Mouse (Mus musculus) testis, postnatal 10 days (tissue): Measurements from ENCODE around the gene Akp3.

ENCODE experiments used
- DNase-seq: peaks from one replicate; pipeline ENCODE4 v3.0.0; 2021; ENCODE audit warnings: low spot score

The Akp3 gene

DNA sequence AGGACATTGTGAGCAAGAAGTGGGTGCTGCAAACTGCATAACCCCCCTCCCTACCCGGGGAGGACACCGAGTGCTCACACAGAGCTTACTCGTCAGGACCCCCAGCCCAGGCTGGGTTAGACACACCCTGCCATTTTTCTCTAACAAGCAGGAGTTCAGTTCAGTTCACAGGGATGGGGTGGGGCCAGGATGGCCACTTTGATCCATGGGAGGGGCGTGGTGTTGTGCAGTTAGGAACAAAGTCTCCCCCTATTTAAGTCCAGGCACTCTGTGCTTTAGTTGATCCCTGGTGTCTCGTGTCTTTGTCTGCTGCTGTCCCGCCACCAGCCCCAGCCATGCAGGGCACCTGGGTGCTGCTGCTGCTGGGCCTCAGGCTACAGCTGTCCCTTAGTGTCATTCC is at the start of gene Akp3:
TSS of gene Akp3 (plus strand) at position 301 of the 400 bp plus-strand sequence.
- DNase-seq = no peak

DNA sequence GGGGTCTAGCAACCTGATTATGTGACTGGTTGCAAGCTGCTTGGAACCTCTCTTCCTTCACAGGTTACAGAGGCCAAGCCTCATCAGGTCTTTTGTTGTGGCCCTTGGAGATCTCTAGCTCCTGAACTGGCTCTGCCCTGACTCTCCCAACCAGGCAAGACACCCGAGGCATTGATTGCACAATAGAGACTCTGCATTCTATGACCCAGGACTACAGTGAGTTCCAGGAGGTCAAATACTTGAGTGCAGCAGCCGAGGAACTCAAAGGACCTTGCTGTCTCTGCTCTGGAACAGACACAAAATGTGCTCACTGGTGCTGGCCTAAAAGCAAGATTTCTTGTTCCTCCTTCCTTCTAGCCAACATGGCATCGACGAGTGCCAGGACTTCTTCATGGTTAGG is 38.6 kb upstream of the Akp3 start:
- DNase-seq = no peak

DNA sequence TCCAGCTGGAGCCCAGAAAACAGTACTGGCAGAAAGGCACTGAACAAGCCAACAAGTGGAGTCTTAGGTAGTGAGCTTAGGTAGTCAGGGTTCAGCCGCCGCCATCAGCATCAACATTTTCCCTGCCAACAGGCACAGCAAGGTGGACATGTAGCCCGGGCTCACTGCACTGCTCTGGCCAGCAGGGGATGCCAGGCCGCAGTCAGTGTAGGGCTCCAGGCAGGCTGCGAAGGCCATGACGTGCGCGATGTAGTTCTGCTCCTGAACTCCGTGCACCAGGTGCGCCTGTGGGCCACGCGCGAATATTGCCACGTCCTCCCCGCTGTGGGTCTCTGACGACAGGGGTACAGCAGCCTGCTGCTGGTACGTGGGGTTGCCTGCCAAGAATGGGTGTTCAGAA is 37.8 kb upstream of the Akp3 start:
- no peak for DNase-seq

DNA sequence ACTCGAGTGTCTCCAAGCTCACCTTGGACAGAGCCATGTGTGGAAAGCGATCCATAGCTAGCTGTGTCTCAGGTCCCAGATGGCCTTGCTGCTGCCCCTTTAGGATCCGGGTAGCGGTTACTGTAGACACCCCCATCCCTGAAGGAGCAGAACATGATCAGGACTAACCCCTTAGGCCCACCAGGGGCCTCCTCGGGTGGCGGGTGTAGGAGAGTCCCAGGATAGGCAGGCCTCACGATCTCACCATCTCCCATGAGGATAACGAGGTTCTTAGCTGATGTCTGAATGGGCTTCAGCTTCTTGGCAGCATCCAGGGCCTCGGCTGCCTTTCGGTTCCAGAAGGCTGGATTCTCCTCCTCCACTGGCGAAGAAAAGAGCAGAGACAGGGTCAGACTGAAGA is 35.5 kb upstream of the Akp3 start:
- no peak for DNase-seq

DNA sequence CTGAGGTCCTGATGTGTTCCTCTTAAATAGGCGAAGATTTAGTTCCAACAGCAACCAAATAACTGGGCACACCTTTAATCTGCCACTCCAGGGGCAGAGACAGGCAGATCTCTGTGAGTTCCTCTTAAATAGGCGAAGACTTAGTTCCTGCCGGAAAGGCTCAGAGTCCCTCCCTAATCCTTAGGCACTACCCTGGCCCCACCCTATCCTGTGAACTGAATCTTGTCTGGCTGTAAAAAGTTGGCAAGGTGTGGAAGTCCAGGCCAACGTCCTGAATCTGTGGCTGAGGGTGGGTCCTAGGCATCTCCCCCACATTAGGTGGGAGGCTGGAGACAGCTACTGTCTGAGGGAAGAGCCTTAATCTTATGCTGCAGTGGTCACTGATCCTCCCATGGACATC is 34.9 kb upstream of the Akp3 start, which contains the start of gene Alppl2:
TSS of gene Alppl2 (minus strand) at position 101 of the 400 bp plus-strand sequence.
- DNase-seq = no peak

DNA sequence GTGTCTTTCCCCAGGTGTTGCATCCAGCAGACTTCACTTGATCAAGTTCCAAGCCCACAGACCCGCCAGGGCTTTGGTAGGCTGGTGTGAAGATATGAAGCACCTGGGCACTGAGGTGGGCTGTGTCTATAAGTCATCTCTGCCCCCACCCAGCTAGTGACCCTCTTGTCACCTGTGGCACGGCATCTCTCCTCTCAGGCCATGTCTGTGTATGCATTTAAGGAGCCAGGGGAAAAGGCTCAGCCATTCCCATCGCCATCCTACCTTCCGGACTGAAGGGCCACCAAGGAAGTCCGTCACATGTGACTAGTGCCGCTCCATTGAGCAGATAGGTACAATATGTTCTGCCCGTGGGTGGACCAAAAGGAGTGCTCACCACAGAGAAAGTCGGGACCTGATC is 29.1 kb upstream of the Akp3 start:
- no peak for DNase-seq

DNA sequence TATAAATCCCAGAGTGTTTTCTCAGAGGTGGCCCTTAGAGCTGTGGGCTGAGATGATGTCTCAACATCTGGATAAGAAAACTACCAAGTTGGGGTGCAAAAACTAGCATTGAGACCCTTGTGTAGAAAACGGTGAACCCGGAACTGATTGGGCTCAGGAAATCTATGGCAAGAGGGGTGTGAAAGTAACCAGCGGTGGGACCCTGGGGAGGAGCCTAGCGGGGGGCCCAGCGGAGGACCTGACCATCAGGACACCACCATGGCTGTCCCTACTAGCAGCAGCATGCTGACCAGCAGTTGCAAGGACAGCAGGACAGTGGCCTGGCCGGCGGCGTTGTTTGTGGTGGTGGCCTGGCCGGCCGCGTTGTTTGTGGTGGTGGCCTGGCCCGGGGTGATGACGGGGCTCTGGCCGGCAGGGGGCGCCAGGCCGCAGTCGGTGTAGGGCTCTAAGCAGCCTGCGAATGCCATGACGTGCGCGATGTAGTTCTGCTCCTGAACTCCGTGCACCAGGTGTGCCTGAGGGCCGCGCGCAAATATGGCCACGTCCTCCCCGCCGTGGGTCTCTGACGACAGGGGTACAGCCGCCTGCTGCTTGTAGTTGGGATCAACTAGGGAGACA is 26.3 kb upstream of the Akp3 start:
- peak; percentile 87 for DNase-seq

DNA sequence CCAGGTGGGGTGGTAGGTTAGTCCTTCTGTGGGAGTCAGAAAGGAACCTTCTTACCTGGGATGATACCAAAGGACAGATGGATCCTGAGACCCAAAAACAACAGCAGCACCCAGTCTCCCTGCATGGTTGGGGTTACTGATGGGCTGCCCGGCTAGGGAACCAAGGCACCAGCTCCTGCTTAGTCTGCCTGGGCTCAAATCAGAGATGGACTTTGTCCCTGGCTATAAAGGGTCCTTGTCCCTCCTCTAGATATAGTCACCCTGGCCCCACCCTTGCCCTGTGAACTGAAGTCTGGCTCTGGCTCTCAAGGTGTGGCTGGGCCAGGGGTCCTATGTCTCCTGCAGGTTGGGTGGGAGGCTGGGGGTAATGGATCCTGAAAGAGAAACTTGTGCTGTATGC is 23.4 kb upstream of the Akp3 start, which contains the start of gene Alpi:
TSS of gene Alpi (minus strand) at position 196 of the 400 bp plus-strand sequence.
- no peak for DNase-seq

DNA sequence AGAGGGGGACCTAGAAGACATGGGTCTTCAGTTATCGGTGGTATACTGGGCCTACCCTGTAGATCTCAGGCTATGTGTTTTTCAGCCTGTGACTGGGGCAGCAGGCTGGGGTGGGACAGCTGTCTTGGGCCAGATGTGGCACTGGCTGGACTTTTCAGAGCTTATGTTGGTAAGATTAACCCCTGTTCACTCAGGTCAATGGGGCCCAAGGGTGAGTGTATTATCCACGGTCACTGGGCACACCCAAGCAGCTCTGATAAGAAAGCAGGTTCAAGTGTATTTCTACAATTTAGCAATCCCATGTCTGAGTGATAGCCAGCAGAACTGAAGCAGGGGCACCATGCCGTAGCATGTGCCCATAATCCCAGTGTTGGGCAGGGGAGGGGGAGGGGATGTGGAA is 22.7 kb upstream of the Akp3 start:
- no peak for DNase-seq

DNA sequence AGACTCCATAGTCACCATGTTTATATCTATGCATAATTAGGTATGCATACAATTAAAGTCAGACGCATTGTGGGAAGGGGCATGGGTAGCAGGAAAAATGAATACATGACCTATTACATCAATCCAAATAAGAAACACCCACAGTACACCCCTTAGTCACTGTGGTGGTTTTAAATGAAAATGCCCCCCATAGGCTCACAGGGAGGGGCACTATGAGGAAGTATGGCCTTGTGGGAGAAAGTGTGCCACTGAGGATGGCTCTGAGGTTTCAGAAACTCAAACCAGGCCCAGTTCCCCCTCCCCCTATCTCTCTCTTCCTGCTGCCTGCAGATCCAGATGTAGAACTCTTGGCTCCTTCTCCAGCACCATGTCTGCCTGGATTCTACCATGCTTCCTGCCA is 20.8 kb upstream of the Akp3 start:
- no peak for DNase-seq

DNA sequence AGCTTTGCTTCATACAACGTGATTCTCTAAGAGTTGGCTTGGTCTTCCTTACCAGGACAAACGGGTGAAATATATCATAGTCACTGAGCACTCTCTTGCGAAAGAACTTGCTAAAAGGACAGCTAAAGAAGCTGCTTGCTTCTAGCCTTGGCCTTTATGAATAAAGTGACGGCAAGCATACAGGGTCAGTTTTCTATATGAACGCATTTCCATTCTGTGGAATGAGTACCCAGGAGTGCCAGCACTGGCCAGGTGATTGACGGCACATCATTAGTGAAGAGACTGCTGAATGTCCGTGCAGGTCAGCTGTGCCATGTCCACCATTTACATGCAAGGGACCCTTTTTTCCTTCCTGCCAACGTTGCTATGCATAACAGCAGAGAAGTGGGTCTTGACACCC is 18.2 kb upstream of the Akp3 start:
- DNase-seq = no peak

DNA sequence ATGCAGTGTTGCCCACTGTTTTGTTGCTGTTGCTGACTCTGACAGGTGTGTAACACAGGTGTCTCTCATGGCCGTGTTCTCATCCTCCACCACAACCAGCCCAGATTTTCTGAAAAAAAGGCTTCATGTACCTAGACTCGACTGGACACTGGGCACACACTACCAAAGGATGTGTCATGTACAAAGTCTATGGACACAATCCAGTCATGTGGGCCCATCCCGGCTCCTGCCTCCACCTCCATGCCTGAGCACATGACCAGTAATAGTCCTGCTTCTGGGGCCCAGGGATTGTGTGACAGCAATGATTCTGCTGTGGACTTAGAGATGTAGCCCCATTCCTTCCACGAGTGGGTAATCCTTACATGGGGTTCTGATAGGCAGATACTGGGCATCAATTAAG is 16.2 kb upstream of the Akp3 start:
- no peak for DNase-seq

DNA sequence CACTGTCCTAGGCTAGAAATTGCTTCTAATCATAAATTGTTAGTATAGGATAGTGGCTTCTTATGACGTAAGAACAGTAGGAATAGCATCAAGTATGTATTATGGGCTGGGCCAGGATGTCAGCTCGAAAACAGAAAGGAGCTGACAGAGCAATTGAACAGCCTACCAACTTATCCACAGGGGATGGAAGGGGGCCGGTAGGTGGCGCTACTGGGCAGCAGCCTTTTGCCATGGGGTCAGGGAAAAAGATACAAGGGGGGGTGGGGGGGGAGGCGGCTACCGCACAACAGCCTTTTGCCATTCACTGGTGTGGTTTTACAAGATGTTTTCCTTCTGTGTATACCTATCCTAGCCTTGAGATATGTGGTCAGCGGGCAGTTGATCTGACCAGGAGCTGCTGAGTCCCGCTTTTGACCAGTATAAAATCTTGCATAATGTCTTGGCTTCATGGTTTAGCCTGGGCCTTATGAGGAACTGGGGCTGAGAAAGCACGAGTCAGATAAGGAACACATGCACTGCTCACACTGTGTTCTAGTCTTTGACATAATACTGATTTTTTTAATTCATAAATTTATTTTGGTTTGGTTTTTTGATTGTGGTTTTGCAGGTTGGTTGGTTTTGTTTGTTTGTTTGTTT is 12.9 kb upstream of the Akp3 start:
- peak; percentile 81 for DNase-seq

DNA sequence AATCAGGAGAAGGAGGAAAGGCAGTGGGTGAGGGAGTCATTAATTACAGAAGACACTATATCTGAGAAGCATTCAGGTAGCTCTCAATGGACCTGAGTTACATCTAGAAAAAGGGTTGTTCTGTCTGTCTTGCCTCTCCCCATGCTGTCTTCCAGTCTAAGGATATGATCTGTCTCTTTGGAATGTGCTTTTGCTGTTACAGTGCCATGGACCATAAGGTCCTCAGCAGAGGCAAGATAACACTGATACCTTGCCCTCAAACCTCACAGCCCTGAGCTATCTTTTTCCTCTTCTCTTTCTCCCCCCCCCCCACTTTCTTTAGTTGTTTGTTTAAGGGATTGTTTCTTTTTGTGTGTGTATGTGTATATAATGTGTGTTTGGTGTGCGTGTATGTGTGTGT is 10.0 kb upstream of the Akp3 start:
- DNase-seq = no peak

DNA sequence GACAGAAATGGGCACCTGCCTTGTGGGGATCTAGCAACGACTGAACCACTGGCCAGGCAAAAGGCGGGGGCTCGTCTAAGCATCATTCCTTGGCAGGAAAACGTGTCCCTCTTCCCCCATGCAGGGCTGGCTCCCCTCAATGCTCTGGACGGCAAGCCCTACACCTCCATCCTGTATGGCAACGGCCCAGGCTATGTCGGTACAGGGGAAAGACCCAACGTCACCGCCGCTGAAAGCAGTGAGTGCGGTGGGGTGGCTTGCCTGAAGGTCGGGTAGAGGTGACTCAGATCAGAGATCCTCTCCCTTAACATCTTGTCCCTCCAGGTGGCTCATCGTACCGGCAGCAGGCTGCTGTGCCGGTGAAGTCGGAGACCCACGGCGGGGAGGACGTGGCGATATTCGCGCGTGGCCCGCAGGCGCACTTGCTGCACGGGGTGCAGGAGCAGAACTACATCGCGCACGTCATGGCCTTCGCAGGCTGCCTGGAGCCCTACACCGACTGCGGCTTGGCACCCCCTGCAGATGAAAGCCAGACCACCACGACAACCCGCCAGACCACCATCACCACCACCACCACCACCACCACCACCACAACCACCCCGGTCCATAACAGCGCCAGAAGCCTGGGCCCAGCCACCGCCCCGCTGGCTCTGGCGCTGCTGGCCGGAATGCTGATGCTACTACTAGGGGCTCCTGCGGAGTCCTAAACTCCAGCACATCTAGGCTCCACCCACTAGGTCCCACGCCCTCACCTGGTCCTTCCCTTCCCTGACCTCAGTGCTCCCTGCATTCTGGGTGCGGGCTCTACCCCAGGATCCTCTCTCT is 2.6 kb downstream of the Akp3 start:
- DNase-seq = no peak

DNA sequence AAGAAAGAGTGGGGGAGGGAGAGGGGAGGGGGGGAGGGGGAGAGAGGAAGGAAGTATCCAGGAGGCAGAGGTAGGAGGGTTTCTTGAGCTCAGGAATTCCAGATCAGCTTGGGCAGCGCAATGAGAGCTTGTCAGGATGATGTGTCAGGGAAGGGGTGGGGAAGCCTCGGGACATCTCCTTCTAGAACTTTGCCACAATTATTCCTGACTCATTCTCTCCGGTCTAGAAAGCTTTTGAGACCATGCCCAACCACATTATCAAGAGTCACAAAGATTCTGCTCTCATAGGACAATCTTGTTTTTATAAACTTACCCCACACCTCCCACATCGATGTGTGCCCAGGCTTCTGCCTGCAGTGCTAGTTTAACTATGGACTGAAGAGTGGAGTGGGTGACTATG is 7.0 kb downstream of the Akp3 start:
- no peak for DNase-seq

DNA sequence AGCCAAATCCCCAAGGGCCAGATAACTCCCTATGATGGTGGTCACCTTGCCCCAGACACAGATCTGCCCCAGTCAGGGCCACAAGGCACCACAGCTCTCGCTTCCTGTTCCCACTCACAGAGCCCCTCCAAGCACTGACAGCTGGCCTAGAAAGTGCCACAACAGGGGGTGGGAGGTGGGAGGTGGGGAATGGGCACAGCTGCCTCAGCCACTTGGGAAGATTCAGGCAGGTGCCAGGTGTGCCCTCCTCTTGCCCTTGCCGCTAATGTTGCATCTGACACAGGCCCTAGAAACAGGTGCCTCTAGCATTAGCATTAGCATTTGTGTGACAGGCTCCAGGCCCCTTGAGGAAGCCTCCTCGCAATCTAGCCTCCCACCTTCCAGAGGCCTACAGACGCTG is 16.8 kb downstream of the Akp3 start:
- no peak for DNase-seq

DNA sequence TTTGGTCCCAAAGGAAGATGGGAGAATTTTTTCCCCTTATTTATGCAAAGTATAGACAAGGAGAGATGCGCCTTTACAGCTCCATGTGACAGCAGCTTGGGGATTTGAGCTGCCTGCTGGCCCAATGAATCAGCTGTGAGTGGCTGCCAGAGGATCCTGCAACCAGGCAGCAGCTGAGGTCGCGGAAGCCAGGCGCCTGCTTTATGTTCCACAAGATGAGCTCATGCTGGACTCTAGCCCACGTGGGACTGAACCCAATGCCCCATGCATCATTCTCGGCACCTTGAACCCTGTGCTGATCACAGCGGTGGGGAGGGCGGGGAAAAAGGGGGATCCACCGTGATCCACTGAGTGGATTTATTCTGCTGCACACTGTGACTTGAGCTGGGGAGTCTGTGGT is 17.7 kb downstream of the Akp3 start:
- DNase-seq = peak; percentile 39

DNA sequence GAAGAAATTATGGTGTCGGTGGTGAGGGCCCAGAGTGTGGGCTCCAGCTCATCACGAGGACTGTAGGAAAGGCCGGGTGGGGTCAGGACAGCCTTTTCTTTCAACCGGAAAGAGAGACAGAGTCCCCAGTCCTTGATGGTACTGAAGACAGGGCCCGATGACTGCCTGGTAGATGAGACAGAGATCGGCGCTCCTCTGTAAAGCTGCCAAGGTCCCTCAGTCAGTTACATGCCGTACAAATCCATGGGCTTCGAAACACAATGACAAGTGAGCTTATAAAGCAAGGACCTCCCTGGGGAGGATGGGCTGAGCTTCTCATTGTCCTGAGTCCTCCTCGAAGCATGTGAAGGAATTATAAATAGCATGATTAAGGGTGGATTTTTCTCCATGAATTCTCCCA is 18.4 kb downstream of the Akp3 start:
- no peak for DNase-seq

DNA sequence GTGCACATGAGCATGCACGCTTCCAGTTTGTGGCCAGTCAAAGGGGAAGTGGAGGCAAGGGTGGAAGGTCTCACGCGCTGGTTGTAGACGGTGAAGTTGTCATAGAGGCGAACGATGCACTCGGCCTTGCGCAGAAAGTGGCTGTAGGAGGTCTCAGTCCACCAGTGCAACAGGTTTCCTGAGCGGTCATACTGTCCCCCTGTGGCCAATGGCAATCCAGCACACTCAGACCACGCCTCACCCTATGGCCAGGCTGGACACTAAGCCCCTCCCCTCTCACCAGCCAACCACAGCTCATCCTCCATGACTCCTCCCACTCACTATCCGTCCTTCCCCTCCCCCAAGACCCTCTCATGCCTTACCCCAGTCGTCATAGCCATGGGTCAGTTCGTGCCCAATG is 24.6 kb downstream of the Akp3 start:
- DNase-seq = no peak

DNA sequence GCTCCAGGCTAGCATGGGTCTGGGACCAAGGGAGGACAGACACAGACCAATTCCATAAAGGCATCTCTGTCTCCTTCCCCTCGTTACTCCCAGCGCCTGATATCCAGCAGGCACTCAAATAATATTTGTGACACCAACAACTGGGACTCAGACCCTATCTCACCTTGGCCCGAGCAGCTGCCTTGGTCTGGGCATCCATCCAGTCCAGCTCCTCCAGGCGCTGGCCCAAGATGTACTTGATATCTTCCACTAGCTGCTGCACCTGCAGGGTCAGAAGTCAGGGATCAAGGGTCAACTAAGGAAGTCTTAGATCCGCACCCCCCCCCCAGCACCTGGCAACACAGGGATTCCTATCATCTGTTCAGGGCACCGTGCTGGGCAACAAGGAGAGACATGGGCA is 26.5 kb downstream of the Akp3 start:
- DNase-seq = no peak

DNA sequence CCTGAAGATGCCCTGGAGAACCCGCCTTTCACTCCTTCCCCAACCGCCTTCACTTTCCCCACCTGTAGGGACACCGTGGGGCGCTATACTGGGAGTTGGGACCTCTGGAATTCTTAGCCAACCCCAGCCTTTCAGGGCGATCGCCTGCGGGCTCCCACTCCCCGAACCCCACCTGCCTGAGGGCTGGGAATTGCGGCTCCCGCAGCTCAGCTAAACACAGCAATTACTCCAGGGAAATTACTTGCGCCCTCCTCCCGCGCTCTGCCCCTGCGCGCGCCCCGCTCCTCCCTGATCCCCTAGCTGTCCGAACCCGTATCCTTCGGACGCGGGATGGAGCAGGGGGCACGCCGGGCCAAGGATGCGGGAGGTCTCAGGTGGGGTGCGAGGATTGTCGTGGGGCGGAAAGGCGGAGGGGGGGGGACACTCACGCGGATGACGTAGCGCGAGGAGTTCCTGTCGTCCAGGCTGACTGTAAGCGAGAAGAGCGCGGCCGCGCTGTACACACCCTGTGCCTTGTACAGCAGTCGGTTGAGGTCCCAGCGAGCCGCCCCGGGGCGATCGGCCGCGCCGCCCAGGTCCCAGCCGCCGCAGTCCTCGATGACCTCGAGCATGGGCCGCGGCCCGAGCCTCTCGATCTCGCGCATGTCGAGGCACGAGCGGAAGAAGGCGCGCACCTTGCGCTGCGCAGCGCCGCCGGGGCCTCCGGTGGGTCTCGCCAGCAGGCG is 29.2 kb downstream of the Akp3 start:
- DNase-seq = no peak
